Mouse (Mus musculus) embryonic facial prominence, embryonic 12.5 days (tissue): ENCODE data around the gene Mast4. TPM values are rescaled to one million over a fixed set of nuclear protein-coding genes. Genes with fewer than 3 reads are reported as not detected.

Source experiments
- ATAC-seq: fragments of 200-750 bp; cut with Nextera tagmentation; 2 replicates; pipeline ENCODE4 v1.8.0; 2017; ENCODE audit not compliant: insufficient number of reproducible peaks, insufficient read depth, low FRiP score, low TSS enrichment
- H3K27ac ChIP-seq: fragments of 300-500 bp; sonication (generic); 2 replicates; pipeline ENCODE4 v1.5.1; 2016; ENCODE audit warnings: mild to moderate bottlenecking
- H3K27me3 ChIP-seq: fragments of 300-500 bp; sonication (generic); 2 replicates; pipeline ENCODE4 v1.6.1; 2016; ENCODE audit warnings: mild to moderate bottlenecking, moderate library complexity
- H3K36me3 ChIP-seq: fragments of 300-500 bp; sonication (generic); 2 replicates; pipeline ENCODE4 v1.6.1; 2016; ENCODE audit warnings: mild to moderate bottlenecking
- H3K4me1 ChIP-seq: fragments of 300-500 bp; sonication (generic); 2 replicates; pipeline ENCODE4 v1.6.1; 2016
- H3K4me2 ChIP-seq: fragments of 300-500 bp; sonication (generic); replicated peaks from 2 replicates; pipeline ENCODE4 v1.6.1; 2016; ENCODE audit warnings: mild to moderate bottlenecking, moderate library complexity
- H3K4me3 ChIP-seq: fragments of 300-500 bp; sonication (generic); 2 replicates; pipeline ENCODE4 v1.5.1; 2016; ENCODE audit warnings: mild to moderate bottlenecking
- H3K9ac ChIP-seq: fragments of 300-500 bp; sonication (generic); 2 replicates; pipeline ENCODE4 v1.6.1; 2016; ENCODE audit warnings: mild to moderate bottlenecking, moderate library complexity
- H3K9me3 ChIP-seq: fragments of 300-500 bp; sonication (generic); 2 replicates; pipeline ENCODE4 v1.6.1; 2016; ENCODE audit warnings: mild to moderate bottlenecking, moderate library complexity
- WGBS: fragments of 180-500 bp; shearing (Covaris S2); methylation state at CpG from one replicate; pipeline ENCODE4 v1.1.7; 2016; 5-methylcytosine and 5-hydroxymethylcytosine counted together
- polyA plus RNA-seq: library from polyadenylated mRNA; unstranded; fragments of >200 nt; fragmentation: Nextera tagmentation; extraction: Ambion mirVana; gene quantifications from 2 replicates; pipeline ENCODE4 v1.2.1, GENCODE M21; 2016

Mast4 gene
- polyA plus RNA-seq, 1 experiment from 2014 or later = 28.5 TPM

DNA sequence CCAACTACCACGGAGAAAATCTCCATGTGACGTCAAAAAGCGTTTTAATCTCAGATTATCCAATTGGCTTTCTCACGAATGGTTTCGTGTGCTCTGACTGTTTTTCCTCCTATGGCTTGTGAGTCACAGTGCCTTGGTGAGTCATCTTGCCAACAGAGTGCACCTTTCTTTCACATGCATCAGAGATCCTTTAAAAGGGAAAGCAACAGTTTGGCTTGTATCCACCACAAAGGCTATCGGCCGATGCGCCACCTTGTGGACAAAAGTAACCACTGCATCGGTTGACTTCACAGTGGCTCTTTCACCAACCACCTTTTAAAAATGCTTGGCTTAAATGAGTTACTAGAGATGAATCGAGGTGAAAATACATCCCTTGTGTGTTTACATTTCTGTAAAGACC lies 224.4 kb downstream of the Mast4 start:
- Histone ChIP-seq H3K36me3 (no peaks in the 10 kb centered on the region), H3K4me2 (no peak overlapping the region), H3K9me3 (no peaks in the 10 kb centered on the region), H3K27ac (no peak overlapping the region), H3K4me3 (no peak overlapping the region), H3K27me3 (no peaks in the 10 kb centered on the region), H3K9ac (no peak overlapping the region), H3K4me1 (peaks cover 17% of the 10 kb centered on the region)
- WGBS = 34% methylated on average over 10 of the region's 10 CpGs
- ATAC-seq = no peak

DNA sequence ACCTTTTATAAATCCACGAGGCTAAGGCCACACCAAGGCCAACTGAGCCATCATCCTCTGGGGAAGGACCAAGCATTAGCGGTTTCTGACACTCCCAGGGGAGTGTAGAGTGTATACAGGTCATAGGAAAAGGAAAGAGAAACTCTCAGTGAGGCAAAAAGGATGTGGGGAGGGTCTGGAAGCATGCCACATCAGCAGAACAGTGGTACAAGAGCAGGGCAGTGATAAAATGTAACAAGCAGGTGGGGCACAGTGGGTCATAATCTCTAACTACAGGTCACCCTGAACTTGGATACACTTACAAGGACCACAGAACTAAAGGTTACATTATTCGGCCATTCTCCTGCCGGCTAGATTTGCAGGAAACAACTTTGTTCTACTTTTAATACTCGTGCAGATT lies 226.9 kb downstream of the Mast4 start:
- no peak overlapping the region for H3K4me2 ChIP-seq

DNA sequence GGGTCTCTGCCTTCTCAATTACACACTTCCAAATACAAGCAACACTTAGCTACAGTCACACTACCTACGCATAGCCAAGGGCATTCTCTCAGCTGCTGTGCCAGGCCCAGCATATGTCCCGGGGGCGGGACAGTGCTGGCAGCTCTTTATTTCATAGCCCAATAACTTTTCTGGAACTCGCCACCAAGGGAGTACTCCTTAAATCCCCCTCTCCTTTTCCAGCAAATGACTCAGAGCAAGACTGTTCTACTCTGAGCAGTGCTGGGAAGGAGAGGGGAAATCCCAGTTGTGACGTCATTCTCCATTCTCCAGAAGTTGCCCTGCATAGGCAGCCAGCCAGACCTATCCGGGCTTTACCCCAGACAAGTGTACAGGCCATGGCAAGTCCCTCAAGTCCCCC lies 231.7 kb downstream of the Mast4 start:
- no peaks in the 10 kb centered on the region for H3K9me3 ChIP-seq
- no peak for ATAC-seq
- H3K27ac ChIP-seq = no peak overlapping the region
- no peaks in the 10 kb centered on the region for H3K36me3 ChIP-seq
- peaks cover 11% of the 10 kb centered on the region for H3K27me3 ChIP-seq
- 63% methylated on average over 6 of the region's 6 CpGs for WGBS
- no peak overlapping the region for H3K4me3 ChIP-seq
- peaks cover 2% of the 10 kb centered on the region for H3K4me1 ChIP-seq
- no peak overlapping the region for H3K9ac ChIP-seq
- H3K4me2 ChIP-seq = no peak overlapping the region

More for the DNA sequence above, 226.9 kb downstream of the Mast4 start:
- H3K4me3 ChIP-seq = no peak overlapping the region
- 81% methylated on average over 5 of the region's 5 CpGs for WGBS
- no peak for ATAC-seq
- no peaks in the 10 kb centered on the region for H3K9me3 ChIP-seq
- H3K4me1 ChIP-seq = peaks cover 10% of the 10 kb centered on the region
- no peak overlapping the region for H3K9ac ChIP-seq
- no peaks in the 10 kb centered on the region for H3K27me3 ChIP-seq
- no peak overlapping the region for H3K27ac ChIP-seq
- H3K36me3 ChIP-seq = no peaks in the 10 kb centered on the region

DNA sequence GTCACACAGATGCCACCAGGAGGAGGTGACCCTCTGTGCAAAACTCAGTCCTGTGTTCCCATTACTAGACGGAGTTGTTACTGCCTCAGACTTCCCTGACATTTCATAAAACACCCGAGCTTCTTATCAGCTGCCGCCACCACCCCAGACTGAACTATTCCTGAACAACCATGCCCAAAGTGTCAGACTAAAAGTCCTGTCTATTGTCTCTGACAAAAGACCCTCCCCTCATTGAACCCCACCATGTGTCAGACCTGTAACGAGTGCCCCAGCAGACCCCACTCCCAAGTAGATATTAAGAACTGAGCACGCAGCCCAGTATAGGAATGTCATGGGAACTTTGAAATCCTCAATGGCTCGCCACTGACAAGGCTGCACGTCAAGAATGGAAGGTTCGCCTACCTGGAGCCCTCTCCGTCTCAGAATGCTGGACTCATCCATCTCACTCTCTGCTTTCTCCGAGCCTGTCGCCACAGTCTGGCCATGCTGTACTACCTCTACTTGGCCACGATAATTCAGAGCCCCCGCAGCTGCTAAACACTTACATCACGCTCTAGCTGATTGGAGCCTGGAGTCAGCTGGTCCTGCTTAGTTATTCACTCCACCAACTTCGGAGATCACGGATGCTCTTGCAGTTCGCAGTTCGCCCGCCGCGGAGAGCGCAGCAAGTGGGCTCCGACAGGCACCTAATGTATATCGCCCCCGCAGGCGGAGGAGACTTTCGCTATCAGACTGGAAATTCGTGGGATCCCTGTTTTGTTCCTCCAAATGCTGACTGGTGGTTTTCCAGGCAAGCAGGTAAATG lies 237.7 kb downstream of the Mast4 start:
- no peaks in the 10 kb centered on the region for H3K9me3 ChIP-seq
- peak; percentile 81 for ATAC-seq
- 7% methylated on average over 28 of the region's 28 CpGs for WGBS
- H3K4me3 ChIP-seq = peak overlapping the region; percentile 36
- H3K27ac ChIP-seq = no peak overlapping the region
- peak overlapping the region; percentile 31 for H3K9ac ChIP-seq
- H3K27me3 ChIP-seq = peaks cover 21% of the 10 kb centered on the region
- H3K4me2 ChIP-seq = peak overlapping the region; percentile 73
- H3K4me1 ChIP-seq = peaks cover 10% of the 10 kb centered on the region
- H3K36me3 ChIP-seq = no peaks in the 10 kb centered on the region

DNA sequence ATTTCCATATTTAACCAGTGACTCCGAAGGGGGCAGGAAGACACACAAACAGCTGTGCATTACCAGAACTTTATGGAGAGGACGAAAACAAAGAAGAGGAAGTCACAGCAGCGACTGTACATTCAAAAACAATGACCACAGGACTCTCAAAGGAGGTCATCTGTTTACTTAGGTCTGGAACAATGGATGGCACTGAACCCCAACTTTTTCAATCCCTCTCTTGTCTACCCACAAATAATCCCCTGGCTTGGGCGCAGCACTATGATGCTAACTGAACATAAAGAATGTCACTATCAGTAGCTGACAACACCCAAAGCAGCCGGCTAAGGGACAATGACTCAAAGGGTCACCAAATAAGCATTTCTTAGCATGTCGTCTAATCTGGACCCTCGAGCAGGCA lies 238.8 kb downstream of the Mast4 start:
- no peak for ATAC-seq
- H3K4me3 ChIP-seq = no peak overlapping the region
- no peaks in the 10 kb centered on the region for H3K9me3 ChIP-seq
- H3K4me2 ChIP-seq = no peak overlapping the region
- H3K4me1 ChIP-seq = peaks cover 13% of the 10 kb centered on the region
- H3K36me3 ChIP-seq = no peaks in the 10 kb centered on the region
- WGBS = 61% methylated on average over 7 of the region's 7 CpGs
- no peak overlapping the region for H3K9ac ChIP-seq
- peaks cover 21% of the 10 kb centered on the region for H3K27me3 ChIP-seq
- H3K27ac ChIP-seq = no peak overlapping the region

DNA sequence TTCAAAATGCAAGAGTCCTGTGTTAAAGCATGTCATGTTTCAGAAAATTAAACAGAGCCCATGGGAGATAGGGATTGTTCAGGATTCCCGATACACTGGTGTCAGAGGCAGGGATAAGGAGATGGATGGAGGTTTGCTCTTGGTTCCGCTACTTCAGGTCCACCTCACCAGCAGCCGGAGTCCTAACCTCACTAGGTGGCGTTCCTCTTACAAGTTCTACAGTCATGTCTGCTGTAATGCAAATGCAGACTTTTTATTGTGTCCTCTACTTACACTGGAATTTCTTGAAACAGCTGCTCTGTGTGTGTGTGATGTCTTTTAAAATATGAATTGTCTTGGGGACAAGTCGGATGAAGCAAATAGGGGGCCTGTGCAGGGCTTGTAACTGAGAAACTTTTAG lies 239.7 kb downstream of the Mast4 start:
- no peak overlapping the region for H3K9ac ChIP-seq
- no peaks in the 10 kb centered on the region for H3K36me3 ChIP-seq
- H3K9me3 ChIP-seq = no peaks in the 10 kb centered on the region
- H3K27me3 ChIP-seq = peaks cover 21% of the 10 kb centered on the region
- H3K4me2 ChIP-seq = no peak overlapping the region
- peaks cover 13% of the 10 kb centered on the region for H3K4me1 ChIP-seq
- no peak overlapping the region for H3K4me3 ChIP-seq
- no peak overlapping the region for H3K27ac ChIP-seq
- WGBS = 70% methylated on average over 5 of the region's 5 CpGs
- no peak for ATAC-seq

DNA sequence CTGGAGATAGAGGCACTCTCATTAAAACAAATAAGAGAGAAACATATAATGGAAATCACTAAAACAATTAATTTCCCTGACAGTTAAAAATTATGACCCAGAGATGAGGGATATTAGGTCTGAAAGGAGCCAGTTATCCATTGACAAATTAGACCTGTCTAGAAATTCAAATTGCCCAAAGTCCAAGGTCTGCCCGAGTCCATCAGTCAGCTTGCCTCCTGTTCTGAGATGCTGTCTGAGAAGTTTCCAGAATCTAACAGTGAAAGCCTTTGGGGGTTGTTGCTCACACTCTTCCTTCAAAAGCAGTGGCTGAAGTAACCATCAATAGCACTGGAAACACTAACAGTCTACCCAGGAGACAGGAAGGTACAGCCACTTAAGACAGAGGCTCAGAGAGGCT lies 240.6 kb downstream of the Mast4 start:
- no peaks in the 10 kb centered on the region for H3K9me3 ChIP-seq
- no peak overlapping the region for H3K27ac ChIP-seq
- H3K9ac ChIP-seq = no peak overlapping the region
- peaks cover 13% of the 10 kb centered on the region for H3K4me1 ChIP-seq
- WGBS = 79% methylated on average over 1 of the region's 1 CpGs
- H3K36me3 ChIP-seq = no peaks in the 10 kb centered on the region
- peaks cover 20% of the 10 kb centered on the region for H3K27me3 ChIP-seq
- no peak overlapping the region for H3K4me2 ChIP-seq
- no peak for ATAC-seq
- H3K4me3 ChIP-seq = no peak overlapping the region

DNA sequence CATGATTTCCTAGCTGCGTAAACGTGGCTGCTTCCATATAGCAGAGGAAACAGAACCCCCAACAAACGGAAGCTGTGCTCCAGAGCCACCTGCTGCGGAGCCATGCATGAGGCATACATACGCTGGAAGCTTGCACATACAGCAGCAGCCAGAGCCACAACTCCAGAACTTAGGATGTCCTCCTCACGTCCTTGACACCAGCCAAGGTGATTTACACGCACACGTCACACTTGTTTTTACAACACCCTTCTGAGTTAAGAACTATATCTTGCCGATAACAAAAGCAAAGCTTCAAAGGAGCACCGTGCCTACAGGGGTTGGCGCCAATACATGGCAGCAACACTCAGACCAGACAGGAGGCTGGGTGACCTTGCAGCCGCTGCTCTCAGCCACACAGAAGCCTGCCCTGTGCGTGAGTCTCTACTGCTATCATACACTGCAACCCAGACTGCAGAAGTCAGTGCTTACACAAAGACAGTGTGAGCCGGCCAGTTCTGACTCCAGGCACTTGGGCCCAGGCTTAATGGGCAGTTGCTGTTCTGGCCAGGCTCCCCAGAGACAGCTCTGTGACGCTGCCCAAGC lies 248.7 kb downstream of the Mast4 start:
- Histone ChIP-seq H3K4me1 (no peaks in the 10 kb centered on the region), H3K9ac (no peak overlapping the region), H3K27me3 (no peaks in the 10 kb centered on the region), H3K27ac (no peak overlapping the region), H3K9me3 (no peaks in the 10 kb centered on the region), H3K4me3 (no peak overlapping the region), H3K4me2 (no peak overlapping the region), H3K36me3 (no peaks in the 10 kb centered on the region)
- 85% methylated on average over 15 of the region's 15 CpGs for WGBS
- ATAC-seq = no peak

DNA sequence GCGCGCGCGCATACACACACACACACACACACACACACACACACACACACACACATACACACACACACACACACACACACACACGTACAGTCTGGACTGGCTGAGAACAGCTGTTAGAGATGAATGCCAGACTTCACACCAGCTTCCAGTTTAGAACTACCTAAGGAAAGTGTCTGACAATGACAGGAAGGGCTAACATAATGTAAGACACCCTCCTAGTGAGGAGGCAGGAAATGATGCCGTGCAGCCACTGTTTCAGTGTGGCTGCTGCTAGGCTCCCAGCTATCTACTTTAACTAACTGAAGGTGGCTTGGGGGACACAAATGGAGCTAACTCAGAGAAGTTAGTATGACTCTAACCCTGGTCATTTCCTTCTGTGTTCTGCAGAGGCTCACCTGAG lies 251.4 kb downstream of the Mast4 start:
- no peak for ATAC-seq
- Histone ChIP-seq H3K9me3 (no peaks in the 10 kb centered on the region), H3K4me2 (no peak overlapping the region), H3K27ac (0 out of 2 replicates have a peak overlapping the region, but pooled peaks have one; percentile 17), H3K4me3 (no peak overlapping the region), H3K36me3 (no peaks in the 10 kb centered on the region), H3K4me1 (no peaks in the 10 kb centered on the region), H3K27me3 (no peaks in the 10 kb centered on the region), H3K9ac (no peak overlapping the region)
- 66% methylated on average over 3 of the region's 6 CpGs for WGBS

DNA sequence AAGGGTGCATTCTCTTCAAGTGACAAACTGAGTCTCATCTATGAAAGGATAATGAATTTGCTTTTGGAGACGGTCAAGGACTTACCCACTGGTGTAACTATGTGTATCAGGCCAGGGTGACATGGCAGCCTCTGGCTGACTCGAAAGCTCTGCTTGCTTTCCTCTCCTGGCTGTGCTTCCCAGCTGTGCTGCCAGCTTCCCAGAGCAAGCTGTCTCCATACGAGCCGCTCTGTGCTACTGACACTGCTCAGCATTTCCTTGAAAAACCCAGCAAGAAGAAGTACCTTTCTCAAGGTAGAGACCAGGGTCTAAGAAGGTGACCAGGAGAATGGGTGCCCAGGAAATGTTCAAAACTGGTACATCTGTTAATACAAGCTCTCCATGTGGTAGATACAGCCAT lies 254.5 kb downstream of the Mast4 start:
- H3K27ac ChIP-seq = no peak overlapping the region
- H3K27me3 ChIP-seq = no peaks in the 10 kb centered on the region
- H3K4me1 ChIP-seq = no peaks in the 10 kb centered on the region
- H3K36me3 ChIP-seq = no peaks in the 10 kb centered on the region
- no peak for ATAC-seq
- WGBS = 83% methylated on average over 4 of the region's 4 CpGs
- H3K9ac ChIP-seq = no peak overlapping the region
- no peak overlapping the region for H3K4me2 ChIP-seq
- no peaks in the 10 kb centered on the region for H3K9me3 ChIP-seq
- H3K4me3 ChIP-seq = no peak overlapping the region

DNA sequence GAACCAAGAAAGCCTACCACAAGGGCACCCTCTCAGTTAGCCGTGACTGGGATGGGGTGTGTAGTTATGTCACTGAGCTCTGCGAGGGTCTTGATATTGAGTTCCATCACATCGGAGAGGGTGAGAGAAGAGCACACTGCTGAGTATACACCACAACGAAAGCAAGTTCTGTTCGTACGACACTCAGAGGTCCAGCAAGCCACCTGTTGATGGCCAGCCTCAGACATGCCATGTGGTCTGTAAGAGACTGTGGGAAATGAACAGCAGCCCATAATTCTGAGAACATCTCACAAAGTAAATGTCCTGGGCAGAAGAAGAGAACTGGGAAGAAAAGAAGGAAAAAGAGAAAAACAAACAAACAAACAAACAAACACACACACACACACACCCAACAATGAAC lies 255.5 kb downstream of the Mast4 start:
- Histone ChIP-seq H3K9me3 (no peaks in the 10 kb centered on the region), H3K27me3 (no peaks in the 10 kb centered on the region), H3K9ac (no peak overlapping the region), H3K27ac (no peak overlapping the region), H3K4me2 (no peak overlapping the region), H3K4me3 (no peak overlapping the region), H3K4me1 (no peaks in the 10 kb centered on the region), H3K36me3 (no peaks in the 10 kb centered on the region)
- 90% methylated on average over 6 of the region's 6 CpGs for WGBS
- no peak for ATAC-seq

DNA sequence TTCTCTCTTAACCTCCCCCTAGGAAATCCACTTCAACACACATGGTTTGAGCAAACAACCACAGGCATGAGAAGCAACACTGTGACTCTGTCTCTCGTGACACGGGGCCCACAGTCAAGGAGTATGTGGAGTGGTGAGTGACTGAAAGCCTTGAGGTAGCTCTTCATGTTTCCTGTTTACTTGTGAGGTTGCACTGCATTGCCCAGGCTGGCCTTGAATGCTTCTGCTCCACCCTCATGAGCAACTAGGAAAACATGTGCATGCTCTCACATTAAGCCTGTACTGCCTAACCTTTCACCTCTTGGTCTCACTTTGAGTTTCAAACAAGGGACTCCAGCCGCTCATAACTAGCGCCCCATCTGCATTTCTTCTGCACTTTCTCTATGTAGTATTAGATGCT lies 260.8 kb downstream of the Mast4 start:
- Histone ChIP-seq H3K4me2 (no peak overlapping the region), H3K4me3 (no peak overlapping the region), H3K9ac (no peak overlapping the region), H3K9me3 (no peaks in the 10 kb centered on the region), H3K4me1 (no peaks in the 10 kb centered on the region), H3K27me3 (no peaks in the 10 kb centered on the region), H3K27ac (no peak overlapping the region), H3K36me3 (no peaks in the 10 kb centered on the region)
- 78% methylated on average over 4 of the region's 4 CpGs for WGBS
- no peak for ATAC-seq
